Mouse (Mus musculus) cerebellum, adult 2 months (tissue): ENCODE results near the gene Babam2. TPM values are rescaled to one million over a fixed set of nuclear protein-coding genes. Genes with fewer than 3 reads are reported as not detected.

Source experiments
- DNase-seq, 2 experiments: peaks; one replicate each; pipeline ENCODE4 v3.0.0; 2021
- H3K27ac ChIP-seq: fragments of 200-500 bp; 2 replicates; pipeline ENCODE4 v1.5.1; 2012; ENCODE audit warnings: low read length, control low read depth, inconsistent platforms; ENCODE audit not compliant: insufficient read depth
- H3K27me3 ChIP-seq: fragments of 200-500 bp; 2 replicates; pipeline ENCODE4 v1.6.1; 2012; ENCODE audit warnings: inconsistent platforms, mild to moderate bottlenecking, low read length, moderate library complexity; ENCODE audit not compliant: control insufficient read depth, insufficient read depth
- H3K4me1 ChIP-seq: fragments of 200-500 bp; 2 replicates; pipeline ENCODE4 v1.6.1; 2011; ENCODE audit warnings: low read length; ENCODE audit not compliant: control insufficient read depth, insufficient read depth
- H3K4me3 ChIP-seq: fragments of 200-500 bp; replicated peaks from 2 replicates; pipeline ENCODE3; 2011; ENCODE audit warnings: mild to moderate bottlenecking, low read depth, low read length, control low read depth; ENCODE audit not compliant: insufficient read depth
- CTCF ChIP-seq: fragments of 200-500 bp; IDR thresholded peaks from 2 replicates; pipeline ENCODE4 v1.5.1; 2011; ENCODE audit warnings: low read depth, mild to moderate bottlenecking, control low read depth, low read length, moderate library complexity, borderline replicate concordance; ENCODE audit not compliant: insufficient read depth
- POLR2A ChIP-seq: fragments of 200-500 bp; IDR thresholded peaks from 2 replicates; pipeline ENCODE4 v1.6.1; 2011; ENCODE audit warnings: low read length, control low read depth, borderline replicate concordance; ENCODE audit not compliant: insufficient read depth
- WGBS: fragments of 180-500 bp; shearing (Covaris S2); methylation state at CpG from one replicate; pipeline ENCODE4 v1.1.7; 2018; 5-methylcytosine and 5-hydroxymethylcytosine counted together
- polyA plus RNA-seq: library from polyadenylated mRNA; depleted of rRNA; stranded (reverse); fragments of >200 nt; gene quantifications from 2 replicates; pipeline ENCODE4 v1.2.3, GENCODE M21; 2012

The Babam2 gene
- polyA plus RNA-seq, 1 experiment: 42.8 TPM

- no peaks in the 10 kb centered on the region for H3K27me3 ChIP-seq
- H3K4me1 ChIP-seq: no peaks in the 10 kb centered on the region
- DNase-seq: no peak
- no peak overlapping the region for H3K27ac ChIP-seq
- H3K4me3 ChIP-seq: no peak overlapping the region
- TF ChIP-seq POLR2A (no peak), CTCF (no peak)
Observed at GRCm38 (mm10) chr5:31924075-31924474, 226.6 kb downstream of the Babam2 start.

DNA sequence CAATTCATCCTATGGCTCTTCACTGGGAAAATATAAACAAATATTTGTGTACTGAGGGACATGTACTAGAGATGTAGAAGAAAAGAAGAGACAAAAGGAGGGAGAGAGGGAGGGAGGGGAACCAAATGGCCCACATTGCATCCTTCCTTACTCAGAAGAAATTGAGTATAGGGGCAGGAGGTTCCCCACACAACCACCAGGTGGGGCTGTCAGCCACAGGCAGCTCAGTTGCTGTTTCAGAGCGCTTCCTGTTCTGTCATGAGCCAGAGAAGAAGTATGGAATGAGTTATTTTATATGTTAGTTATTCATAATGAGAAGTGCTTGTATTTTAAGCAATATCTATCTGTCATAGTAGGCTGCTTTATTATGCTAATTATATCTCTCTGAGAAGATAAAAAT, 229.1 kb downstream of the Babam2 start:
- TF ChIP-seq POLR2A (no peak), CTCF (peak; percentile 27; the same call in 1 of the 2 replicates)
- no peak for DNase-seq
- 100% methylated on average over 1 of the region's 1 CpGs for WGBS
- Histone ChIP-seq H3K27ac (no peak overlapping the region), H3K4me1 (no peaks in the 10 kb centered on the region), H3K27me3 (no peaks in the 10 kb centered on the region), H3K4me3 (no peak overlapping the region)

DNA sequence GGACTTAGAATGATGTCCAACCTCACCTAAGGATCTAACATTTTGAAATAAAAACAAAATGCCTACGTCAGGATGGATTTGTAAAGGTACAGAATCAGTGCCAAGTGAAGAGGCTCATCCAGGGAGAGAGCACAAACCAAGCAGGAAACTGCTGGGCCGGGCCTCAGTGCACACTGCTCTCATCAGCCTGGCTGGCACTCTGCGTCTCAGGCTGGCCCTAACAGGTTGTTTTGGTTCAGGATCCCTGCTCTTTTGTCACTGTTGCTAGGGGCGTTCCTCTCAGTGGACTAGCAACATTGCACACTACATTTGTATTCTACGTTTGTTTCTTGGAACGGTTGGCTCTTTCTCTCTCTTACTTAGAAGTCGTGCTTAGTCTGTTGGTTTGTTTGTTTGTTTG, 231.5 kb downstream of the Babam2 start:
- DNase-seq: no peak
- no peak for TF ChIP-seq POLR2A
- no peak for TF ChIP-seq CTCF
- no peak overlapping the region for H3K27ac ChIP-seq
- H3K4me1 ChIP-seq: peaks cover 8% of the 10 kb centered on the region; the same call in 1 of the 2 replicates
- no peak overlapping the region for H3K4me3 ChIP-seq
- no peaks in the 10 kb centered on the region for H3K27me3 ChIP-seq
- 47% methylated on average over 7 of the region's 7 CpGs for WGBS

DNA sequence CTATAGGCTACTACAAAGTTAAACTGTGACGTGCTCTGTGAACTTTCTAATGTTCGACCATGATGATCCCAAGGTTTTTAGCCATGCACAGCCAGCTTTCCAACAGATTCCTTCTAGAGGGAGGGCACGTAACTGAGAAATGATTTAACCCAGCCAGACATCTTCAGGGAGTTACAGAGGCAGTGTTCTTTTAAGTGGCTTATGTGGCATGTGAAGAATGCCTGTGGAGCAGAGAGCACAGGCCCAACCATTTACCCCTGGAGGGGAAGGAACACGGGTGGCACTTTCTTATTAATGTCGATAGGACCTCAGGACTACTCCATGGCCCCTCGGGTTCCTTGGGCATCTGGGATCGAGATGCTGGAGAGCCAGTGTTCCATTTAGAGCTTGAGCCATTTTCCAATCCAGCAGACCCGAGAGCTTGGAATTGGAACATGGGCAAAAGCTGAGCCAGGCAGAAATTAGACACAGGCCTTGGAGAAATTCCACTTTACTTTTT, 233.7 kb downstream of the Babam2 start:
- TF ChIP-seq CTCF (no peak), POLR2A (no peak)
- WGBS: 84% methylated on average over 8 of the region's 8 CpGs
- Histone ChIP-seq H3K4me1 (peaks cover 8% of the 10 kb centered on the region; the same call in 1 of the 2 replicates), H3K27me3 (no peaks in the 10 kb centered on the region), H3K27ac (no peak overlapping the region), H3K4me3 (no peak overlapping the region)
- no peak for DNase-seq

DNA sequence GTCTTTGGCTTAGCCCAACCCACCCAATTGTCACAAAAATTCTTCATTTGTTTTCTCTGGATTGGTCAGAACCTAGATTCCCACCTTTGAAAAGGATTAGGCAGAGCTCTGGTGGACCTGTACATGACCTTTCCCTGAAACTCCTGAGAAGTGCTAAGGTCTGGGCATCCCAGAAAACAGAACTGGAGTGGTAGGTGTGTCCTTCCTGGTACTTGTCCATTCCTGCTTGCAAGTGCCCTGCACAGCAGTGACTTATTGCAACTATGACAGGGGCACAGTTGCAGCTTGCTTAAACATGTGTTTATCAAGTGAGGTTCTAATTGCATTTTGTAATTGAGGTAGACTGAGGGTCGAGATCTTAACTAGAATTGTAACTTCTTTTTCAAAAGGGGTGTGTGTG, 234.2 kb downstream of the Babam2 start:
- H3K27ac ChIP-seq: no peak overlapping the region
- H3K4me1 ChIP-seq: peaks cover 8% of the 10 kb centered on the region; the same call in 1 of the 2 replicates
- no peak for DNase-seq
- TF ChIP-seq POLR2A: no peak
- no peak for TF ChIP-seq CTCF
- no peaks in the 10 kb centered on the region for H3K27me3 ChIP-seq
- WGBS: 98% methylated on average over 1 of the region's 1 CpGs
- H3K4me3 ChIP-seq: no peak overlapping the region

DNA sequence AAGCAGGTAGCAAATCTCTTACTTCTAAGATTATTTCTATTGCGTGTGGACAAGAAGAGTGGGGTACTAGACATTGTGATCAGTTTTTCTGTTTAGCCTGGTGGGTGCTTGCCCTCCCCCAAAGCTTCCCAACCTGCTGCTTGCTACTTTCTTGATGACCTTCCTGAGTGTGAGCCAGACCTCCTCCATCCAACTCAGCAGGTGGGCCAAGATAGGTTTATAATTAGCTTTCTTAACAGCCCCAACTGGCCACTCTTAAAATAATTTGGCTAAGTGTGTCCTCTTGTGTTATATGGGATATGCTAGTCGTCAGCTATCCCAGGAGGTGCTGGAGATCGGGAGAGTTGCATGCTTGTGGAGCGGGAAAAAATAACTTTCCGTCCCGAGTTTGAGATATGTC, 235.8 kb downstream of the Babam2 start:
- Histone ChIP-seq H3K4me1 (peaks cover 8% of the 10 kb centered on the region; the same call in 1 of the 2 replicates), H3K27me3 (no peaks in the 10 kb centered on the region), H3K27ac (no peak overlapping the region), H3K4me3 (no peak overlapping the region)
- WGBS: 81% methylated on average over 6 of the region's 6 CpGs
- no peak for TF ChIP-seq POLR2A
- no peak for TF ChIP-seq CTCF
- DNase-seq: peak in 1 of 2 experiments; percentile 18

DNA sequence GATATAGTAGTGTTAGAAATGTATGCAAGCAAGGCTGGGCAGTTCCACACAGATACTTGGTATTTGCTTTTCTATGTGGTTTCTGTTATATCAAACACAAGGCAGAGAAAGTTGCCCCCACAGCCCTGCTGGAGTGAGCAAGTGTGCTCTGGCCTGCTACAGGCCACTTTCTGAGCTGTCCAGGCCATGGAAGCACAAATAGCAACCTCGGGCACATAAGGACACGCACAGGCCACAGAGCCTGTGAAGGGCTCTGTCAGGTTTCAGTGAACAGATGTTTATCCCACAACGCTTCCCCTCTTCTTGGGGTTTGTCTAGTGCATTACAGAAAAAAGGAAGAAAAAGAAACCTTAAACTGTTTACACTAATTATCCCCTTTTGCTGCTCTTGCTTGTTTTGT, 236.9 kb downstream of the Babam2 start:
- TF ChIP-seq POLR2A: no peak
- TF ChIP-seq CTCF: no peak
- 91% methylated on average over 3 of the region's 3 CpGs for WGBS

GRCm38 (mm10) chr5:31935936-31936335, 238.5 kb downstream of the Babam2 start:
- no peak for DNase-seq
- WGBS: 92% methylated on average over 3 of the region's 3 CpGs
- TF ChIP-seq POLR2A (no peak), CTCF (no peak)

More for the DNA sequence above, 236.9 kb downstream of the Babam2 start:
- H3K4me3 ChIP-seq: no peak overlapping the region
- peaks cover 8% of the 10 kb centered on the region; the same call in 1 of the 2 replicates for H3K4me1 ChIP-seq
- no peak for DNase-seq
- H3K27ac ChIP-seq: no peak overlapping the region
- H3K27me3 ChIP-seq: no peaks in the 10 kb centered on the region

More at GRCm38 (mm10) chr5:31935936-31936335, 238.5 kb downstream of the Babam2 start:
- Histone ChIP-seq H3K4me3 (no peak overlapping the region), H3K27ac (no peak overlapping the region), H3K4me1 (peaks cover 8% of the 10 kb centered on the region; the same call in 1 of the 2 replicates), H3K27me3 (no peaks in the 10 kb centered on the region)
